Mouse (Mus musculus) A20 (cell line): ENCODE results near the gene Car3.
"Not testable (repeated sequence)": the region's sequence is repeated elsewhere in the genome, so short reads cannot be mapped to it uniquely, and the experiment has no call there.

ENCODE experiments used
- DNase-seq: peaks from one replicate; pipeline ENCODE4 v3.0.0-alpha.2; 2011; ENCODE audit warnings: low read depth, low spot score

Gene Car3

DNA sequence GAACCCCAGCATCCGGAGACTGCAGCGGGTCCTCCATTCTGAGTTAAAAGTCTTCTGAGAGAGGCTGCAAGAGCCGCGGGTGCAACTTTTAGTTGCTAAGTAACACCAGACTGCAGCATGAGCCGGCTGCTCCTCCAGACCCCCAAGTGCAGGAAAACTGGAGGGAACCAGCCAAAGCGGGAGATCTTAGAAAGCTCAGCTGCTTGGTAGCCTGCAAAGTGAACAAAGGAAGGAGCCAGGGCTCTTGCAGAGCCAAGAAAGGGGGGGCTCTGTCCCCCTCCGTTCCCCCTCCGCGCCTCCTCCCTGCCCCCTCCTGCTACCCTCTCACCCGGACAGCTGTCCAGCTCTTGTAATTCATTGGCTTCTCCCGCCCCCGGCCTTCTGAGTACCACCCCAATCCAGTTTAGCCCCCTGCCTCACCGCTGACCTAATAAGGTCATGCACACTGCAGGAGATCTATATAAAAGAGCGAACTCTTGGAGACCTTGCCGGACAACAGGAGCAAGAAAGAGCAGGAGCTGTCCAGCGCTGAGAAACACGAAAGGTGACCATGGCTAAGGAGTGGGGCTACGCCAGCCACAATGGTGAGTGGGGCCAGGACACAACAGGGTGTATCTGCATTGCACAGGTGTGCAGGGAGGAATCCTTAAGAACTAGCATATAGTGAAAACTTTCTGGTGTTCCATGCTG, at the start of gene Car3:
Gene Car3, plus strand, starts transcription at position 491 of the 690 bp plus-strand sequence.
- DNase-seq: no peak

DNA sequence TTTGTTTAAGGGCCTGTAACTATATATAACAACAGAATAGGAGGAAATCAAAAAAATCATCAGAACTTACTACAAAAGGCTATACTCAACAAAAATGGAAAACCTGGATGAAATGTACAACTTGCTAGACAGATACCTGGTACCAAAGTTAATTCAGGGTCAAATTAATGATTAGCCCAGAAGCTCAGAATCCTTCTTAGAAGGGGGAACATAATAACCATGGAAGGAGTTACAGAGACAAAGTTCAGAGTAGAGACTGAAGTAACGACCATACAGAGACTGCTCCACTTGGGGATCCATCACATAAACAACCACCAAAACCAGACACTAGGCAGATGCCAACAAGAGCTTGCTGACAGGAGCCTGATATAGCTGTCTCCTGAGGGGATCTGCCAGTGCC, 47.9 kb upstream of the Car3 start:
- not testable (repeated sequence) for DNase-seq

DNA sequence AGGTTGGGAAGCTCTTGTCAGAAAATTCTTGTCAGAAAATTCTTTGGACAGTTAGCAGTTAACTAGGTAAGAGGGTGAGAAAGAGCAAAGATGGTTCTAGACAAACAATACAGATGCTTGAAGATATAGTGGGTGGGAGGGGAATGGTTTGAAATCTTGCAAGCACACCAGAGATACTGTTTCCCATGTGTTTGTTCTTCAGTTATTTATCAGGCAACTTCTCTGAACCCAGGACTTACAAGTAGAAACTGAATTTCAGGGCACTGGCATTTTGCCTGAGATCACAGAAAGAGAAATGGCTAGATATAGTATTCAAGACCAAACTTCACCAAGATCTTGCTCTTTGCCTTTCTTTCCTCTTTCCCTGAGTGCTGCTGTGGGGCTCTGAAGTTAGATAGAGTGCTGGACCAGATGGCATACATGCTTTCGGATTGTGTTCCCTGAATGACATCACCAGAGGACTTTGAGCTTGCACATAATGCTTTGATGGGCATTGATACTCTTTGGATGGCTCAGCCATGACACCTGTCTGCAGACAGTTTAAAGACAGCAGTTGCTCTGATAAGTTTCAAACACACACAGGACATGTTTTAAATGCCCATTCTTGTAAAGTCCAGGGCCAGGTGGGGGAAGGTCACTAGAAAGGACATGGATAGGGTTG, 43.3 kb upstream of the Car3 start:
- DNase-seq: no peak

DNA sequence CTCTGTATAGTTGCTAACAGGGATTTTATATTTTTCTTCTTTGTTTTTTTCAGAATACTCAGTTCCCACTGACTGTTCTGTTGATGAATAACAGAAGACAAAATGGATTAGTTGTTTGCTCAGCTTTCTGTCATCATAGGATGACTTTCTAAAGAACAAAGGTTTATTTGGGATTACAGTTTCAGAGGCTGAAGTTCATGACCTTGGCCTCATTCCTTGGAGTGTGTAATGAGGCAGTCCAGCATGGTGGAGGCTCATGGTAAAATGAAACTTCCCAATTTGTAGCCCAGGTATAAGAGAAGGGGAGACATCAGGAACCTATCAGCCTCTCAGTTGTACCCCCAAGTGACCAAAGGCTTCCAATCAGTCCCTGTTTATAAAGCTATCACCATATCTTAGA, 34.4 kb upstream of the Car3 start:
- no peak for DNase-seq

DNA sequence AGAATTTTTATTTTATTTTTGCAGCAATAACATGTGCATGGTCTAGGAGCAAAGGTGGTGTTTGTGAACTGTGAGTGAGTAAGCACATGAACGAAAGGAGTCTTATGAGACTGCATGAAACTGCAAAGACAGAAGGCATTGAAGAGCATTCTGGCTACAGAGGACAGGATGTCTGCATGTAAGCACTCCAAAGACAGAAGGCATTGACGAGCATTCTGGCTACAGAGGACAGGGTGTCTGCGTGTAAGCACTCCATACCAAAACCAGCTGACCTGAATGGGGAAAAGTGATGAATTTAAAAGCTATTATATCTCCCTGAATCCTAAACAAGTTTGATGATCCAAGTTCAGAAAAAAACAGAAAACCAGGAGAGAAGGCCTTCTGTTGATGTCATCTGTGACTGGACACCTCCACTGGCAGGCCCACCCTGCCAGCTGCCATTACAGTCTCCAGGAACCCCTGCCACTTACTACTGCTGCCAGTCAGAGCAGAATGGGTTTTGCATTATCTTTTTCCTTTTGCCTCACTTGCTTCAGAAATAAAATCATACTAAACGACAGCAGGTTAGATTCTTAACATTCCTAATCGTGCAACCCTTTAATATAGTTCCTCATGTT, 32.0 kb upstream of the Car3 start:
- no peak for DNase-seq

DNA sequence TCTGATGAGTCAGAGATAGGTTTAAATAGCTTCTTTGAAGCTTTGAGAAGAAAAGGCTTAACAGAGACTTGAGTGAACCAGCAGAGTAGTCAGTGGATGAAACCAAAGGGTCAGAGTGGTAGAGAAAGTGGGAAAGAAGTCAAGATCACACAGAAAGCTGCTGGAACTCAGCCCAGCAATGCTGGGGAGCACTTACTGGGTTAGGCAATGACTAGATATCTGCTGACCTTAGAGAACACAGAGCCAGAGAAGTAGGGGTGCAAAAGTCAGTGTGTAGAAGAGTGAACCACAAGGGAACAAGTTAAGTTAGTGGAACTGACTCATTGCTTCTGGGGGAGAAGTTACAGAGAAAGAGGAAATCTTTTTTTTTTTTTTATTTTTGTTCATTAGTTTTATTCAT, 30.5 kb upstream of the Car3 start:
- peak; percentile 20 for DNase-seq

DNA sequence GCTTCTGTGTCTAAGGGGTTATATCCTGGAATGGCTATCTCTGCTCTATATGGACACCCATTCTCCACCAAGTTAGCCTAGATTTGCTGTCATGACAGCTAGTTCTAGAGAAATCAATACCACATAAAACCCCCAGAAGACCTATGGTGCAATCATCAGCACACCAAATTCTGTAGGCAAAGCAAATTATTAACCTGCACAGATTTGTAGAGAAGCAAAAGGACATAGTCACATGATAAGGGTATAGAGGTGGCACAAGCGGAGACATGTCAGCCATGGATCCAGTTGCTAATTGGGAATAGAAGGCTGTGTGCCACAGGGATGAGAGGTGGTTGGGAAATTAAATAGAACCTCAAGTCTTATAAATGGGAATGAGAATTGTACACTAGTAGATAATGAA, 24.4 kb upstream of the Car3 start:
- DNase-seq: no peak

DNA sequence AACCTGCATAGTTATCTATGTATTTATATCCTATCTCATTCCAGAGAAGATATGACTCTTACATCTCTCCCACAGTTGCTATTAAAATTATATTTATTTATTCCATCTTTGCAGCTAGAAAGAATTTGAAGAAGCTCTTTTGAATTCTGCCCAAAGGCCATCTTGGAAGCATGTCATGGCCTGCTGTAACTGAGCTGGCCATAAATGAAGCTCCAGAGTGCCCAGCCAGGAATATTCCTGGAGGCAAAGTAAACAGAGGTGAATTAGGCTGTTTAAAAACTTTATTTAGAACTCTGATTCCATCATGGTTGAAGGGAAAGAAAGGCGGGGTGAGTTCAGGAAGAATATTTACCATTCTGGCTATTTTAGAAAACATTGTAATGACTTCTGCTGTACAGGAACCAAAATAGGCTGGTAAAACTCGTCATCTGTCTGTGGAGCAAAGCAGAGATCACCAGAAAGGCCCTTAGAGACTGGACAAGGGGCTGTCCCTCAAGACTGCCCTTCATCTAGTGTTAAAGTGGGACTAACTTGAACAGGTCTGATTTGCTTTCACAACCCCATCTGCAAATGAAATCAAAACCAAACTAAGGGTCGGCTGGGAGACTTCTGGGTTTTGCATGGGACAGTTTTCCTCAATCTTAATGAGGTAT, 23.7 kb upstream of the Car3 start:
- DNase-seq: peak; percentile 5

DNA sequence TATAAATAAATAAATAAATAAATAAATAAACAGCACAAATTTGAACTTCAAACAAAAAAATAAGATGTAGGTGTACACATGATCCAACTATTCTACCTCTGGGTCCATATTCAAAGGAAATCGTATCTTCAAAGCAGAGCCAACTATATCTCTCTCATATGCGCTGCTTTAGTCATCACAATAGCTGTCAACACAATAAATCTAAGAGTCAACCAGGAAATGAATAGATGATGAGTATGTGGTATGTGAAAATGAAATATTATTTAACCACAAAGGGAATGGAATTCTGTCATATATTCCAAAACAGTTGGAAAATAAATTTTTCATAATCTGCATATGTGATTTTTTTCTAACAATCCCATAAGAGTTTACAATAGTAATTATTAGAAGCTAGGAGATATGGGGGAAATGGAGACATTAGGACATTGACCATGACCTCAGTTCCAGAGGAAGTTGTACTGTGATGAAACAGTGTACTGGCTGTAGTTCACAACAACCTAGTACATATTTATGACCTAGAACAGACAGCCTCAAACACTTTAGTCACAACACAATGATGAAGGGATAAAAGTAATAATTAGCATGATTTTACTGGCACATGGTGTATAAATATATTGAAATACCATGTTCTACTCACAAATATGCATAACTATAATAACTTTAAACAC, 14.6 kb upstream of the Car3 start:
- DNase-seq: no peak

DNA sequence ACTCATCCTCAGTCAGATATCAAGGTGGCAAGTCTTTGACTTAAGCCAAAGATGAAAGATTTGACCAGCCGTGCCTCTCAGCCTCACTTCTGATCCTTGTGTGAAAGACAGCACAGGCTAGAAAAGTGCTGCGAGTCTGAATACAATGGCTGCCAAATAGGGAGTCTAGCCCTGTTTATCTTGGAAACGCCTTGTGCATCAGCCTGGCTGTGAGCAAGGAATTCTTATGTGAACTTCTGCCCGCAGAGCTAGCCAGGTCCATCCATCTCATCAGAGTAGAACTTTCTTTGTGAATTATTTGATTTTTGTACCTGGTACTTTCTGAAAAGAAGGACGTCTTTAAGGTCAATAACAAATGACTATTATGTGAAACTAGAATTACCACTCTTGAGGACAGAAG, 9.3 kb upstream of the Car3 start:
- DNase-seq: no peak

DNA sequence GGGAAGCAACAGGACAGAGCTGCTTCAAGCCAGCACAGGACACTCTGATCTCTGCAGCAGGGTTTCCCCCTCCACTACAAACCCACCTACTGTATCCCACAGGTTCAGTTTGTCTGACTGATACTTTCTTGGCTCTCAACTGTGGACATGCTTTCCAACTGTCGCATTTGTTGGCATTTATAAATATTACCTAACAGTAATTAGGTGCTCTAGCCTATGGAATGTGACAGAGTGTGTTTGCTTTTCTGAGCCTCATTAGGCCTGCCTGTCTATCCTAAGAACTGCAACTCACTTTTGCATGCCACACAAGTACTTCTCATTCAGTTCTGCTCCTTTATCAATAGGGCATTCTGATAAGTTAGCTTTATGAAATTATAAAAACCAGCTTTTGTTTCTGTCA, 8.9 kb upstream of the Car3 start:
- no peak for DNase-seq

DNA sequence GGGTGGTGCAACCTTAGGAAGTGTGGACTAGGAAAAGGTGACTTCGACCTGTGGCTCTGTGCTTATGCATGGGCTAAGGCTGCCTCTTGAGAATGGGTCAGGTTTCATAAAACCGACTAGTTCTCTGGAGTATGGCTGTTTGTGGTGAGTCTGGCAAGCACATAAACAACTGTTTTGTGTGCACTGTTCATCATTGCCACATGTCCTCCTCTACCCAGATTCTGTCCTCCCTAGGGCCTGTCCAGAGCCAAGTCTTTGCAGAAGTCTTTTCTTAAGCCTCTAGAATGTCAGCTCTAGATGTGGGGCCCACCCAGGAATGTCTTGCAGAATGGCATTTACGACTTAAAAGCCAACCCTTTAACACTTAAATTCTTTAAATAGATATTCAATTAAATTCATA, 5.4 kb upstream of the Car3 start:
- no peak for DNase-seq

DNA sequence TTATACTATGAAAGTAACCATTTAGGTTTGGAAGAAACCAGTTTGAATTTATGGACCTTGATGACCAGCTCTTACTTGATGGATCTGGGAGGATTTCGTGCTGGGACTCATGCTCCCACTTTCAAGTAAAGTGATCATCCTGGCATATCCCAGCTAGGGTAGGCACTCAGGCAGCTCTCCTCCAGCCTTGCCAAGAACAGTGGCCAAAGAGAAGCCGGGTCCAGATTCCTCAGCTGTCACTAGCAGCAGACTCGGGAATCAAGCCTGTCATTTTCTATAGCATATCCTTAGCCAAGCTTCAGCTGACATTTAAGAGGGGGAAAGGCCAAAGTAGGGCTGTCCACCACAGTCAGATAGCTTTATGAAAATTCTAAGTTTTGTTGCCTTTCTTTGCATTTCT, 3.0 kb upstream of the Car3 start:
- no peak for DNase-seq

DNA sequence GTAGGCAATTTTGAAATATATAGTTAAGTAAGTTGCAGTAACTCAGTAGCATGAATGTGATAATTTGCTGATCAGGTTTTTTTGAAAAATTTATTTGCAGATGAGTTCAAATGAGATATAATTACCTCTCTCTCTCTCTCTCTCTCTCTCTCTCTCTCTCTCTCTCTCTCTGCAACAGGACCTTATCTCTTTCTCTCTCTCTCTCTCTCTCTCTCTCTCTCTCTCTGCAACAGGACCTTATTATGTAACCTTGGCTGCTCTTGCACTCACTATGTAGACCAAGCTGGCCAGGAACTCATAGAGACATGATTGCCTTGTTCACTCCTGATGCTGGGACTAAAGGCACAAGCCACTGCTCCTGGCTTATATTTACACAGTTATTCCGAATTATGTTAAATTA, 2.1 kb upstream of the Car3 start:
- no peak for DNase-seq

DNA sequence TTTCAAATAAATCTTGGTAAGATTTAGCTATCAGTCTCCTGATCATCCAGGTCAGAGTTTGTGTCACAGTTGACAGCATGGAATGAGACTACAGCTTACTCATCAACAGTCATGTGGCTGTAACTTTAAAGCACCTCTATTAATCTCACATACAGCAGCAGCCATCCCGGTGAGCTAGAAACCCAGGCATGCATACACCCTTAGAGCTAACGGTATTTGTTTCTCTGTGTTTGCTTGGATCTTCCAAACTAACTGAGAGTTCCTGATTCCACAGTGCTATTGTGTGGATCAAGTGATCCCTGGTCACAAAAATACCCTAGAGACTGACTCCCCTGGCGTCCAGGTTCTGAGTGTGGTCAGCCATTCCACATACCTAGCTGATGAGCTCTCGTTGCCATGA, 1.5 kb upstream of the Car3 start:
- no peak for DNase-seq

DNA sequence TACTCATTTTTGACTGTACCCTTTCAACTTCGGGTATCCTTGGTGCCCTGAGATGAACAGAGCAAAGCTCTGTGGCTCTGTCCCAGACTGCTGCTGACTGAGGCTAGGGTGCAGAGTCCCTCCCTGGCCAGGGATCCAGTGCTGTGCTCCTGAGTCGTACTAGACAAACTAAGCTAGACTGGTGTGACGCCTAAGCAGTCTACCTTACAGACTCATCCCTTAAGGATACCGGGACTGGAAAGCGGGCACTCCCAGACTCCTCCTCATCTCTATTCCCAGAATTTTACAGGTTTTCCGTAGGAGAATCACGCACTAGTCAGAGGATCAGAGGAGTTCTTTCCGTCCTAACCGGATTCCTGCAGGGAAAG, 674 bp upstream of the Car3 start:
- no peak for DNase-seq

DNA sequence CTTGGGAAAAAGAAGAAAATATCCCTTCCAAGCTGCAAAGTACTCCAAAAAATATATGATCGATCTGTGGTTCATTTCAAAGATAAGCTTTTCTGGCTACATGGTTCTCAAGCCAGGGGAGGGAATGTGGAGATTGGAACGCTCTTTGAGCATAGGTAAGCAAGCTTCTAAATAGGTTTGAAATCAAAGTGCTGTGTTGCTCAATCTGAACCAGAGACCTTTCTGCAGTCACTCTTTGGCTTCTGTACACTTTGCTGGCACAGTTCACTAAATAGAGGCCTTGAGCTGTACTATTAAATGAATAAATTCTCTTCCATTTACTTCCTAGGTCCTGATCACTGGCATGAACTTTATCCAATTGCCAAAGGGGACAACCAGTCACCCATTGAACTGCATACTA, 610 bp downstream of the Car3 start:
- no peak for DNase-seq

DNA sequence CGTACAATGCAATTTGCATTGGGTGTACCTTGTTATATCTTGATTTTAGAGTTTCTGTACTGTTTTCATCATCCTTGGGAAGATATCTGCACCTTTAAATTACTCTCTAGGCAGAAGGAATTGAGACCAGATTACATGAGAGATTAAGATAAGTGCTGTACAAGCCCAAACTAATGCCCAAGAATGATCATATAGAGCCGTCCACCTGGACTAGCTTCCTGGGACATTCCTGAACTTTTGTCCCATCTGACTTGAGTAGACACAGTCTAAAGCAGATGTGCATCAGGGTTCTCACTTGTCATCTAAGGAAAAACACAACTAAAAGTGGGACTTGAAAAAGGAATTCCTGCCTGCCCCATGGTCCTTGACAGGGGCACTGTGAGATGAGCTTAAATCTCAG, 2.6 kb downstream of the Car3 start:
- no peak for DNase-seq

DNA sequence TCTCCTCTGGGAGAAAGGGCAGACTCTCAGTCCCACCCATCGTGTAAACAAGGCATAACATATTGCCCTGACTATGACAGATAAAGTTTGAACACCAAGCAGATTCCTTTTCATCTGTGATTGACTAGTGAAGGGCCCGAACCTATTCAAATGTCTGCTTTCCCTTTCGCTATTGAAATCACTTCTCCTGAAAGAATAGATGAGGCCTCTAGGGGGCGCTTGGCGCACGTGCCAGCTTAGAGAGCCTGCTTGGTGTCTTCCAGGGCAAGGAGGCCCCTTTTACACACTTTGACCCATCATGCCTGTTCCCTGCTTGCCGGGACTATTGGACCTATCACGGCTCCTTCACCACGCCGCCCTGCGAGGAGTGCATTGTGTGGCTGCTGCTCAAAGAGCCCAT, 6.5 kb downstream of the Car3 start:
- DNase-seq: peak; percentile 92

DNA sequence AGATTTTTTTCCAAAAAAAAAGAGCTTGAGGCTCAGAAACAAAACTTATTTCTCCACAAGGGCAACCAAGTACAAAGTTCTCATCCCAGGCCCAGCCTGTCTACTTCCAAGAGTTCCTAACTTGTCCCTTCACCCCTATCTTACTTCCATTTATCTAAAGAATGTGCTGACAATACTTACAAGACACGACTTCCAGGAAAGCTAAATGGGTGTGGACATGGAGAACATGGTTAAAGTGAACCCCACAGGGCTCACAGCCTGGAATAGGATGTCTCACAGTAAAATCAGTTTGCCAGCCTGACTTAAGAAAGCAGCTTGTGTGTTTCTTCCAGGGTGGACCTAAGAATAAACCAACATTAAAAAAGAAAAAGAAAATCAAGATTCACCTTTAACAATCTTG, 7.2 kb downstream of the Car3 start:
- DNase-seq: no peak

DNA sequence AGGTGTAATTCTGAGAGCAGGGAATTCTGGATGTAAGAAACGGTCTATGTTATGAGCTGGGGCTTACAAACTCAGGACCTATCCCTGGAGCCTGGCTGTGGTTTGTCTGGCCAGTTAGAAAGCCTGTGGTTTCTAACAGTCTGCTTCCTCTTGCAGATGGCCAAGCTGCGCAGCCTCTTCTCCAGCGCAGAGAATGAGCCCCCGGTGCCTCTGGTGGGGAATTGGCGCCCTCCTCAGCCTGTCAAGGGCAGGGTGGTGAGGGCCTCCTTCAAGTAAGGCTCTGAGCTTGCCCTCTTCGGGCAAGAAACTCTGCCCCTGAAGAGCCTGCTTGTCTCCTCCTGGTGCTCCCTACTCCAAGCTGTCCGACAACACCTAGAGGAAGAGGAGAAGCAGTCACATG, 8.1 kb downstream of the Car3 start:
- DNase-seq: peak; percentile 74

DNA sequence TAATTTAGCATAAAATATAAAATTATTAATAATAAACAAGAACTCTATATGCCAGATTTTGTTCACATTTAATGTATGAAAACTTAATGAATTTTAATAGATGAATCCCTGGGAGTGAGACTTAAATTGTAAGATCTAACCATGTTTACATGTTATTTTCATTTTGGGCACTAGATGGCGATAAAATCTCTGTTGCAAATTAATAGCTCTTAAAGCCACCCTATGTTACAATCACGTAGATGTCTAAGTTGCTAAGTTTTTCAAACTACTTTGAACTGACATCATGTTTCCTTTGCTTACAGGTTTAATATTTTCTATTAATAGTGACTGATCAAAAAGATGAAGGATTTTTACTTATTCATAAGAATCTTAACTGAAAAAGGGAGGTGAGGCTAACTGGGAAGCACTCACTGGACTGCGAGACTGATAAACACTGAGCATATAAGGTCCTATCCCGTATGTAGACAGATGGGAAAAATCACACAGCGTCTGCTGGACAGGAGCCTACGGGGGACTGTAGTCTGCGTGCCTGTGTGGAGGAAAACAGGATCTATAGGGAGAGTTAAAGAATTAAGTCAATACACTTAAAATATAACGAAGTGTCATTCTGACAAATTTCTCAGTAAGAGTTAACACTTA, 11.2 kb downstream of the Car3 start:
- DNase-seq: peak; percentile 60
